Mouse (Mus musculus) heart, embryonic 14.5 days (tissue): ENCODE measurements around the gene Fgfr2. TPM values are rescaled to one million over a fixed set of nuclear protein-coding genes. Genes with fewer than 3 reads are reported as not detected.
"Not testable (repeated sequence)": the region's sequence is repeated elsewhere in the genome, so short reads cannot be mapped to it uniquely, and the experiment has no call there.

Experiments
- ATAC-seq: fragments of 200-750 bp; cut with Nextera tagmentation; 2 replicates; pipeline ENCODE4 v1.8.0; 2017; ENCODE audit warnings: low read depth, moderate TSS enrichment; ENCODE audit not compliant: insufficient number of reproducible peaks, insufficient read depth, low FRiP score
- H3K27ac ChIP-seq, 2 experiments: fragments of 200-500 bp in 1 of 2; fragments of 300-500 bp in 1 of 2; sonication (generic) in 1 of 2; replicated peaks in 1 of 2; 2 replicates each; pipeline ENCODE4 v1.5.1; 2012 to 2014; ENCODE audit warnings: low read depth in 2 of 2, low read length in 2 of 2, control low read depth in 1 of 2, mild to moderate bottlenecking in 1 of 2, mixed read lengths in 1 of 2; ENCODE audit not compliant: control insufficient read depth in 1 of 2, insufficient read depth in 1 of 2
- H3K27me3 ChIP-seq: fragments of 300-500 bp; sonication (generic); 2 replicates; pipeline ENCODE4 v1.6.1; 2014; ENCODE audit warnings: mild to moderate bottlenecking, low read length, control low read depth; ENCODE audit not compliant: control insufficient read depth, insufficient read depth
- H3K36me3 ChIP-seq: fragments of 300-500 bp; sonication (generic); 2 replicates; pipeline ENCODE4 v1.6.1; 2014; ENCODE audit warnings: mild to moderate bottlenecking, control low read depth, low read length, mixed read lengths; ENCODE audit not compliant: control insufficient read depth, insufficient read depth
- H3K4me1 ChIP-seq, 2 experiments: fragments of 200-500 bp in 1 of 2; fragments of 300-500 bp in 1 of 2; sonication (generic) in 1 of 2; 2 replicates each; pipeline ENCODE4 v1.6.1; 2012 to 2014; ENCODE audit warnings: low read length in 2 of 2, control low read depth in 1 of 2, mixed read lengths in 1 of 2; ENCODE audit not compliant: control insufficient read depth in 2 of 2, insufficient read depth in 2 of 2
- H3K4me2 ChIP-seq: fragments of 300-500 bp; sonication (generic); 2 replicates; pipeline ENCODE4 v1.6.1; 2014; ENCODE audit warnings: mild to moderate bottlenecking, low read length
- H3K4me3 ChIP-seq, 2 experiments: fragments of 200-500 bp in 1 of 2; fragments of 300-500 bp in 1 of 2; sonication (generic) in 1 of 2; 2 replicates each; pipeline ENCODE4 v1.5.1; 2012 to 2014; ENCODE audit warnings: low read length in 2 of 2, mild to moderate bottlenecking in 2 of 2, control low read depth in 1 of 2, low read depth in 1 of 2, moderate library complexity in 1 of 2; ENCODE audit not compliant: control insufficient read depth in 1 of 2, insufficient read depth in 1 of 2
- H3K9ac ChIP-seq: fragments of 300-500 bp; sonication (generic); 2 replicates; pipeline ENCODE4 v1.6.1; 2014; ENCODE audit warnings: mild to moderate bottlenecking, low read length
- H3K9me3 ChIP-seq: fragments of 300-500 bp; sonication (generic); 2 replicates; pipeline ENCODE4 v1.6.1; 2016; ENCODE audit warnings: low read length, control low read depth; ENCODE audit not compliant: control insufficient read depth
- WGBS: fragments of 180-500 bp; shearing (Covaris S2); extraction: QIAGEN DNeasy Blood & Tissue Kit; methylation state at CpG from one replicate; pipeline ENCODE4 v1.1.7; 2014; 5-methylcytosine and 5-hydroxymethylcytosine counted together
- polyA plus RNA-seq: library from polyadenylated mRNA; unstranded; fragments of >200 nt; fragmentation: Nextera tagmentation; extraction: Ambion mirVana; gene quantifications from 2 replicates; pipeline ENCODE4 v1.2.1, GENCODE M21; 2014

Fgfr2 gene
- polyA plus RNA-seq, 1 experiment from 2014 or later = 22.4 TPM

- H3K9ac ChIP-seq, H3K27ac ChIP-seq, H3K9me3 ChIP-seq, H3K27me3 ChIP-seq, H3K4me1 ChIP-seq, H3K4me2 ChIP-seq, H3K36me3 ChIP-seq, ATAC-seq, H3K4me3 ChIP-seq: not testable (repeated sequence)
- WGBS = 70% methylated on average over 6 of the region's 6 CpGs
These were observed 2049.1 kb downstream of the Fgfr2 start for GRCm38 (mm10) chr7:131074098-131074497.

- H3K9me3 ChIP-seq, H3K4me3 ChIP-seq, H3K4me1 ChIP-seq, ATAC-seq, H3K4me2 ChIP-seq, H3K36me3 ChIP-seq, H3K27ac ChIP-seq, H3K27me3 ChIP-seq, H3K9ac ChIP-seq: not testable (repeated sequence)
- 80% methylated on average over 3 of the region's 3 CpGs for WGBS
These were observed 2049.7 kb downstream of the Fgfr2 start for GRCm38 (mm10) chr7:131073476-131073875.

- 0% methylated on average over 1 of the region's 1 CpGs for WGBS
- not testable (repeated sequence) for ATAC-seq, H3K36me3 ChIP-seq, H3K9ac ChIP-seq, H3K9me3 ChIP-seq, H3K4me3 ChIP-seq, H3K4me2 ChIP-seq, H3K27ac ChIP-seq, H3K27me3 ChIP-seq, H3K4me1 ChIP-seq
These were observed 2055.0 kb downstream of the Fgfr2 start for GRCm38 (mm10) chr7:131068191-131068590.

GRCm38 (mm10) chr7:131062541-131062940, 2060.6 kb downstream of the Fgfr2 start:
- no peak for ATAC-seq
- Histone ChIP-seq H3K36me3 (no peaks in the 10 kb centered on the region), H3K4me1 (no peaks in the 10 kb centered on the region), H3K27ac (no peak overlapping the region), H3K9me3 (no peaks in the 10 kb centered on the region), H3K4me3 (no peak overlapping the region), H3K27me3 (no peaks in the 10 kb centered on the region), H3K9ac (no peak overlapping the region), H3K4me2 (no peak overlapping the region)
- WGBS = 76% methylated on average over 2 of the region's 2 CpGs

- WGBS = 57% methylated on average over 2 of the region's 2 CpGs
These were observed 2063.3 kb downstream of the Fgfr2 start for GRCm38 (mm10) chr7:131059808-131060207.

GRCm38 (mm10) chr7:131057918-131058317, 2065.2 kb downstream of the Fgfr2 start:
- ATAC-seq, H3K27me3 ChIP-seq, H3K4me3 ChIP-seq, H3K4me2 ChIP-seq, H3K9me3 ChIP-seq, H3K36me3 ChIP-seq, H3K9ac ChIP-seq, H3K4me1 ChIP-seq, H3K27ac ChIP-seq: not testable (repeated sequence)
- 67% methylated on average over 9 of the region's 9 CpGs for WGBS

More at GRCm38 (mm10) chr7:131059808-131060207, 2063.3 kb downstream of the Fgfr2 start:
- not testable (repeated sequence) for H3K4me1 ChIP-seq, ATAC-seq, H3K4me3 ChIP-seq, H3K27me3 ChIP-seq, H3K9ac ChIP-seq, H3K4me2 ChIP-seq, H3K27ac ChIP-seq, H3K9me3 ChIP-seq, H3K36me3 ChIP-seq

GRCm38 (mm10) chr7:131054808-131055370, 2068.3 kb downstream of the Fgfr2 start:
- no peak overlapping the region for H3K27ac ChIP-seq
- H3K4me1 ChIP-seq = no peaks in the 10 kb centered on the region
- H3K4me3 ChIP-seq = no peak overlapping the region
- H3K9ac ChIP-seq = no peak overlapping the region
- ATAC-seq = no peak
- H3K9me3 ChIP-seq = no peaks in the 10 kb centered on the region
- H3K27me3 ChIP-seq = no peaks in the 10 kb centered on the region
- no peak overlapping the region for H3K4me2 ChIP-seq
- no peaks in the 10 kb centered on the region for H3K36me3 ChIP-seq

- 74% methylated on average over 8 of the region's 8 CpGs for WGBS
- not testable (repeated sequence) for H3K4me1 ChIP-seq, H3K4me2 ChIP-seq, H3K27ac ChIP-seq, H3K4me3 ChIP-seq, H3K27me3 ChIP-seq, H3K9me3 ChIP-seq, H3K36me3 ChIP-seq, ATAC-seq, H3K9ac ChIP-seq
These were observed 2073.3 kb downstream of the Fgfr2 start for GRCm38 (mm10) chr7:131049829-131050228.
